Mouse (Mus musculus) lung, embryonic 16.5 days (tissue): ENCODE measurements around the gene Slc10a7. TPM values are rescaled to one million over a fixed set of nuclear protein-coding genes. Genes with fewer than 3 reads are reported as not detected.

Experiments used
- ATAC-seq: fragments of 200-750 bp; cut with Nextera tagmentation; 2 replicates; pipeline ENCODE4 v1.8.0; 2017; ENCODE audit warnings: low read depth, mild to moderate bottlenecking, moderate library complexity
- H3K27ac ChIP-seq: fragments of 300-500 bp; sonication (generic); 2 replicates; pipeline ENCODE4 v1.5.1; 2014; ENCODE audit warnings: mild to moderate bottlenecking, control low read depth, low read length
- H3K27me3 ChIP-seq: fragments of 300-500 bp; sonication (generic); 2 replicates; pipeline ENCODE4 v1.6.1; 2014; ENCODE audit warnings: low read depth, low read length, mixed read lengths; ENCODE audit not compliant: control insufficient read depth, insufficient read depth
- H3K36me3 ChIP-seq: fragments of 300-500 bp; sonication (generic); 2 replicates; pipeline ENCODE4 v1.6.1; 2014; ENCODE audit warnings: low read length; ENCODE audit not compliant: control insufficient read depth, insufficient read depth
- H3K4me1 ChIP-seq: fragments of 300-500 bp; sonication (generic); replicated peaks from 2 replicates; pipeline ENCODE4 v1.6.1; 2014; ENCODE audit warnings: low read length, mixed read lengths; ENCODE audit not compliant: control insufficient read depth, insufficient read depth
- H3K4me2 ChIP-seq: fragments of 300-500 bp; sonication (generic); 2 replicates; pipeline ENCODE4 v1.6.1; 2014; ENCODE audit warnings: low read depth, low read length, control low read depth
- H3K4me3 ChIP-seq: fragments of 300-500 bp; sonication (generic); 2 replicates; pipeline ENCODE4 v1.5.1; 2014; ENCODE audit warnings: mild to moderate bottlenecking, low read length, control low read depth
- H3K9ac ChIP-seq: fragments of 300-500 bp; sonication (generic); 2 replicates; pipeline ENCODE4 v1.6.1; 2014; ENCODE audit warnings: low read length, control low read depth
- H3K9me3 ChIP-seq: fragments of 300-500 bp; sonication (generic); 2 replicates; pipeline ENCODE4 v1.6.1; 2016; ENCODE audit warnings: low read length; ENCODE audit not compliant: control insufficient read depth
- WGBS: fragments of 180-500 bp; shearing (Covaris S2); extraction: QIAGEN DNeasy Blood & Tissue Kit; methylation state at CpG from one replicate; pipeline ENCODE4 v1.1.7; 2014; 5-methylcytosine and 5-hydroxymethylcytosine counted together
- polyA plus RNA-seq: library from polyadenylated mRNA; unstranded; fragments of >200 nt; fragmentation: Nextera tagmentation; extraction: Ambion mirVana; gene quantifications from 2 replicates; pipeline ENCODE4 v1.2.1, GENCODE M21; 2015

The Slc10a7 gene
- polyA plus RNA-seq, 1 experiment from 2014 or later = 21.6 TPM

DNA sequence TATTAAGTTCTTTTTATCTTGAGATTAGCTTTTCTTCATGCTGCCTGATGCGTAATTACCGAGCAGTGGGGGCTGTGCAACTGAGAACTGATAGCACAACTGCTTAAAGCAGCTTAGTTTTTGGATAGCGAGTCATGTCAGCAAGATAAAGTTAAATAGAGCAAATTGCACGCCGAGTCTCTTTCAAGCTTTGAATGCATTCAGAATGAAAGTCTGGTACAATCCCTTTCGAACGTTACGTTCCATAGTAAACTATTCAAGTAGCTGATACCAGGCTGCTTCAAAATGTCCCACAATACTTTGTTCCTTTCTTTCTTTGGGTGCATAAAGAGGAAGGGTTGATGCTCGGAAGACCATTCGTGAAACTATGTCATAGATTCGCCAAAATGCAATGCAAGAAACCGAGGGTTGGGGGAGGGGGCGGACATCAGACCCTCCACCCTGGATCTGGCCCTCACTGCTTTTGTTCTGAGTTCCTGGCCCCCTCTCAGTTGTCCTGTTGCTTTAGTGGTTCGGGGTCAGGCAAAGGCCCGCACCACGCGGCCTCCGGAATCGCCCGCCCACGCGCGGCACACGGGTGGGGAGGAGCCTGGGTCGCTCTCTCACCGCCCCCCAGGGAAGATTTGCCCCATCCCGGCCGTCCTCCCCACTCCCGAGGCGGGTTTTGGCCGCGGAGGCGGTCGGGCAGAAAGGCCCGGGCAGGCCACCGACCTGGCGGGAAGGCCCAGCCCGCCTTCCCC, 997 bp upstream of the Slc10a7 start:
- peak overlapping the region; percentile 97 for H3K4me3 ChIP-seq
- WGBS = under 1% methylated on average over 38 of the region's 38 CpGs

GRCm38 (mm10) chr8:78508719-78509272, 350 bp upstream of the Slc10a7 start, which contains the start of gene Rbmxl1:
Gene Rbmxl1, minus strand, starts transcription at chr8:78508898.
- peak; percentile 92 for ATAC-seq
- Histone ChIP-seq H3K27ac (peak within 1 kb of the TSS; percentile 96), H3K4me2 (peak within 1 kb of the TSS; percentile 80), H3K4me1 (peaks cover 9% of the 10 kb centered on the region; the same call in 1 of the 2 replicates), H3K27me3 (no peaks in the 10 kb centered on the region), H3K9ac (peak within 1 kb of the TSS; percentile 100), H3K36me3 (peaks cover 18% of the 10 kb centered on the region), H3K9me3 (no peaks in the 10 kb centered on the region), H3K4me3 (peak within 1 kb of the TSS; percentile 97)
- under 1% methylated on average over 66 of the region's 70 CpGs for WGBS

More for the DNA sequence above, 997 bp upstream of the Slc10a7 start:
- peak overlapping the region; percentile 96 for H3K27ac ChIP-seq
- peaks cover 9% of the 10 kb centered on the region; the same call in 1 of the 2 replicates for H3K4me1 ChIP-seq
- H3K9me3 ChIP-seq = no peaks in the 10 kb centered on the region
- H3K4me2 ChIP-seq = peak overlapping the region; percentile 80
- ATAC-seq = peak; percentile 41
- H3K36me3 ChIP-seq = peaks cover 20% of the 10 kb centered on the region
- peak overlapping the region; percentile 100 for H3K9ac ChIP-seq
- H3K27me3 ChIP-seq = no peaks in the 10 kb centered on the region

- ATAC-seq = peak; percentile 38
- H3K4me1 ChIP-seq = peaks cover 9% of the 10 kb centered on the region; the same call in 1 of the 2 replicates
- no peaks in the 10 kb centered on the region for H3K27me3 ChIP-seq
- peak overlapping the region; percentile 80 for H3K4me2 ChIP-seq
- peak overlapping the region; percentile 100 for H3K9ac ChIP-seq
- 1% methylated on average over 11 of the region's 11 CpGs for WGBS
- peak overlapping the region; percentile 97 for H3K4me3 ChIP-seq
- peaks cover 5% of the 10 kb centered on the region; the same call in 1 of the 2 replicates for H3K36me3 ChIP-seq
- H3K9me3 ChIP-seq = no peaks in the 10 kb centered on the region
- peak overlapping the region; percentile 96 for H3K27ac ChIP-seq
These were observed 948 bp downstream of the Slc10a7 start for GRCm38 (mm10) chr8:78510094-78510493.

GRCm38 (mm10) chr8:78510926-78511325, 1.8 kb downstream of the Slc10a7 start:
- no peaks in the 10 kb centered on the region for H3K9me3 ChIP-seq
- no peak overlapping the region for H3K9ac ChIP-seq
- H3K27ac ChIP-seq = no peak overlapping the region
- ATAC-seq = no peak
- WGBS = 50% methylated on average over 3 of the region's 3 CpGs
- H3K4me3 ChIP-seq = no peak overlapping the region
- H3K4me2 ChIP-seq = no peak overlapping the region
- no peaks in the 10 kb centered on the region for H3K27me3 ChIP-seq
- H3K36me3 ChIP-seq = peaks cover 6% of the 10 kb centered on the region; the same call in 1 of the 2 replicates
- peaks cover 9% of the 10 kb centered on the region; the same call in 1 of the 2 replicates for H3K4me1 ChIP-seq

DNA sequence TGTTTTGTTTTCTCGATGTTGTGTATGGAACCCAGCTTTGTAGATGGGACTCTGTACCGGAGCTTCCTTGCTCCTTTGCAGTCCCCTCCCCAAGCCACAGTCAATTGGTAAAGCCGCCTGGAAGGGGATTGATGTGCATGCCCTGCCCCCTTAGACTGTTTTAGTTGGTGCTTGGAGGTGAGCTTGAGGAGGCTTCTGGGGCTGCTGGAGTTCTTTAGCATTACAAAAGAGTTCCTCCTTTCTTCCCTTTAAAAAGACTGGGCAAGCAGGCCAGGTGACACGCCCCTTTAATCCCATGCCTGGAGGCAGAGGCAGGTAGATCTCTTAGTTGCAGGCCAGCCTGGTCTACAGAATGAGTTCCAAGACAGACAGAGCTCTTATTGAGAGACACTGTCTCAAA, 4.0 kb downstream of the Slc10a7 start:
- Histone ChIP-seq H3K27ac (no peak overlapping the region), H3K36me3 (peaks cover 6% of the 10 kb centered on the region), H3K4me3 (no peak overlapping the region), H3K4me1 (peaks cover 5% of the 10 kb centered on the region; the same call in 1 of the 2 replicates), H3K9me3 (no peaks in the 10 kb centered on the region), H3K4me2 (no peak overlapping the region), H3K27me3 (no peaks in the 10 kb centered on the region), H3K9ac (no peak overlapping the region)
- ATAC-seq = no peak
- WGBS = 87% methylated on average over 4 of the region's 4 CpGs

- ATAC-seq = no peak
- H3K9ac ChIP-seq = no peak overlapping the region
- 97% methylated on average over 1 of the region's 1 CpGs for WGBS
- H3K4me2 ChIP-seq = no peak overlapping the region
- peaks cover 9% of the 10 kb centered on the region for H3K36me3 ChIP-seq
- H3K27ac ChIP-seq = no peak overlapping the region
- H3K4me1 ChIP-seq = peaks cover 5% of the 10 kb centered on the region; the same call in 1 of the 2 replicates
- H3K4me3 ChIP-seq = no peak overlapping the region
- no peaks in the 10 kb centered on the region for H3K27me3 ChIP-seq
- no peaks in the 10 kb centered on the region for H3K9me3 ChIP-seq
These were observed 5.6 kb downstream of the Slc10a7 start for GRCm38 (mm10) chr8:78514706-78515105.

- 90% methylated on average over 3 of the region's 3 CpGs for WGBS
- Histone ChIP-seq H3K27ac (no peak overlapping the region), H3K9me3 (no peaks in the 10 kb centered on the region), H3K4me1 (peaks cover 5% of the 10 kb centered on the region; the same call in 1 of the 2 replicates), H3K36me3 (peaks cover 9% of the 10 kb centered on the region), H3K4me3 (no peak overlapping the region), H3K4me2 (no peak overlapping the region), H3K27me3 (no peaks in the 10 kb centered on the region), H3K9ac (no peak overlapping the region)
- ATAC-seq = no peak
These were observed 6.0 kb downstream of the Slc10a7 start for GRCm38 (mm10) chr8:78515132-78515531.

- Histone ChIP-seq H3K9ac (no peak overlapping the region), H3K9me3 (no peaks in the 10 kb centered on the region), H3K27me3 (no peaks in the 10 kb centered on the region), H3K36me3 (peaks cover 7% of the 10 kb centered on the region; the same call in 1 of the 2 replicates), H3K4me1 (no peaks in the 10 kb centered on the region), H3K27ac (no peak overlapping the region), H3K4me2 (no peak overlapping the region), H3K4me3 (no peak overlapping the region)
- no peak for ATAC-seq
- 68% methylated on average over 6 of the region's 6 CpGs for WGBS
These were observed 24.8 kb downstream of the Slc10a7 start for GRCm38 (mm10) chr8:78533981-78534380.

- no peaks in the 10 kb centered on the region for H3K27me3 ChIP-seq
- WGBS = 72% methylated on average over 5 of the region's 5 CpGs
These were observed 27.6 kb downstream of the Slc10a7 start for GRCm38 (mm10) chr8:78536716-78537115.

More at GRCm38 (mm10) chr8:78536716-78537115, 27.6 kb downstream of the Slc10a7 start:
- peaks cover 12% of the 10 kb centered on the region for H3K36me3 ChIP-seq
- no peaks in the 10 kb centered on the region for H3K4me1 ChIP-seq
- no peaks in the 10 kb centered on the region for H3K9me3 ChIP-seq
- no peak for ATAC-seq
- H3K4me2 ChIP-seq = no peak overlapping the region
- no peak overlapping the region for H3K27ac ChIP-seq
- no peak overlapping the region for H3K9ac ChIP-seq
- H3K4me3 ChIP-seq = no peak overlapping the region
